Mouse (Mus musculus) neutrophil, adult 65 days (primary cell): ENCODE data around the gene Tpm3-rs7. TPM values are rescaled to one million over a fixed set of nuclear protein-coding genes. Genes with fewer than 3 reads are reported as not detected.

Experiments
- total RNA-seq: library from RNA; stranded (reverse); gene quantifications from 2 replicates; pipeline ENCODE4 v1.2.4, GENCODE M21; 2023

Tpm3-rs7 gene
- 135 and 139 TPM in 2 replicates for total RNA-seq

DNA sequence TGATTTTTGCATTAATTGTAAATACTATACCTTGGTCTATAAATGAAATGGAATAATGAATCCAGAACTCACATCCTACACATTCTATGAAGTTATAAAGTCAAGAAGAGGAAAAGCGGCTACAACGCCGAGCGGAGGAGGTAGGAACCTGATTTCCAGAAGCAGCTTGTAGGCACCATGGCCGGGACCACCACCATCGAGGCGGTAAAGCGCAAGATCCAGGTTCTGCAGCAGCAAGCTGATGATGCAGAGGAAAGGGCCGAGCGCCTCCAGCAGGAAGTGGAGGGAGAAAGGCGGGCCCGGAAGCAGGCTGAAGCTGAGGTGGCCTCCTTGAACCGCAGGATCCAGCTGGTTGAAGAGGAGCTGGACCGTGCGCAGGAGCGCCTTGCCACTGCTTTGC, at the start of gene Tpm3-rs7:
Gene Tpm3-rs7 (plus strand): TSS at position 110 of the 400 bp plus-strand sequence.

